Mouse (Mus musculus) megakaryocyte-erythroid progenitor cell, adult 5-6 weeks (primary cell): ENCODE results near the gene Shtn1. TPM values are rescaled to one million over a fixed set of nuclear protein-coding genes. Genes with fewer than 3 reads are reported as not detected.
A peak's percentile ranks its signal among the peaks of the same experiment; 100 is the strongest.

Experiments
- ATAC-seq: replicated peaks from 2 replicates; pipeline ENCODE4 v1.8.0; 2016; ENCODE audit warnings: mild to moderate bottlenecking, inconsistent platforms; ENCODE audit not compliant: severe bottlenecking, poor library complexity, low FRiP score, low TSS enrichment
- total RNA-seq, 2 experiments: library from RNA; stranded (forward) in 1 of 2; stranded (reverse) in 1 of 2; fragments of 200-1000, 215-1000 nt in 1 of 2; fragments of >200 nt in 1 of 2; fragmentation: Nextera tagmentation in 1 of 2; gene quantifications; 2 replicates each; pipeline ENCODE4 v1.2.3; 2014 to 2017

Shtn1 gene
- total RNA-seq, 2 experiments from 2014 or later = 0.23 TPM; not detected in 1

- ATAC-seq = no peak
Measured at GRCm38 (mm10) chr19:58979436-58980055, 96.4 kb downstream of the Shtn1 start.

- ATAC-seq = peak; percentile 85; the same call in 1 of the 2 replicates
Measured at GRCm38 (mm10) chr19:58978401-58979171, 97.3 kb downstream of the Shtn1 start.

GRCm38 (mm10) chr19:58975216-58975863 lies 100.6 kb downstream of the Shtn1 start:
- no peak for ATAC-seq

GRCm38 (mm10) chr19:58974126-58974525 lies 101.8 kb downstream of the Shtn1 start:
- ATAC-seq = no peak

GRCm38 (mm10) chr19:58970826-58971225 lies 105.1 kb downstream of the Shtn1 start:
- no peak for ATAC-seq

- ATAC-seq = no peak
Measured at GRCm38 (mm10) chr19:58968731-58969506, 107.0 kb downstream of the Shtn1 start.

- ATAC-seq = no peak
Measured at GRCm38 (mm10) chr19:58963011-58963410, 112.9 kb downstream of the Shtn1 start.

GRCm38 (mm10) chr19:58954779-58955178 lies 121.1 kb downstream of the Shtn1 start:
- ATAC-seq = no peak

- no peak for ATAC-seq
Measured at GRCm38 (mm10) chr19:58952236-58952635, 123.7 kb downstream of the Shtn1 start.

GRCm38 (mm10) chr19:58951521-58951920 lies 124.4 kb downstream of the Shtn1 start:
- ATAC-seq = no peak

- no peak for ATAC-seq
Measured at GRCm38 (mm10) chr19:58945959-58946358, 129.9 kb downstream of the Shtn1 start.

GRCm38 (mm10) chr19:58942841-58943828 lies 132.8 kb downstream of the Shtn1 start, which contains the start of the genes Eno4 and Hspa12a:
Gene Eno4 (plus strand): TSS chr19:58943425.
Gene Hspa12a (minus strand): TSS chr19:58943654.
- peak; percentile 89 for ATAC-seq

GRCm38 (mm10) chr19:58933062-58933461 lies 142.8 kb downstream of the Shtn1 start:
- no peak for ATAC-seq

GRCm38 (mm10) chr19:58931081-58931800 lies 144.7 kb downstream of the Shtn1 start:
- ATAC-seq = no peak
